Mouse (Mus musculus) kidney, postnatal 14 days (tissue): ENCODE data around the gene Tmem56.

Experiments used
- DNase-seq: peaks from one replicate; pipeline ENCODE4 v3.0.0; 2022; ENCODE audit warnings: mixed read lengths

Tmem56 gene

GRCm38 (mm10) chr3:121282998-121283397, at the start of gene Tmem56:
Gene Tmem56 (minus strand): TSS chr3:121283098.
- no peak for DNase-seq

GRCm38 (mm10) chr3:121330244-121330646, 47.3 kb upstream of the Tmem56 start:
- DNase-seq, result no peak

GRCm38 (mm10) chr3:121329647-121330046, 46.7 kb upstream of the Tmem56 start:
- DNase-seq, result no peak

DNA sequence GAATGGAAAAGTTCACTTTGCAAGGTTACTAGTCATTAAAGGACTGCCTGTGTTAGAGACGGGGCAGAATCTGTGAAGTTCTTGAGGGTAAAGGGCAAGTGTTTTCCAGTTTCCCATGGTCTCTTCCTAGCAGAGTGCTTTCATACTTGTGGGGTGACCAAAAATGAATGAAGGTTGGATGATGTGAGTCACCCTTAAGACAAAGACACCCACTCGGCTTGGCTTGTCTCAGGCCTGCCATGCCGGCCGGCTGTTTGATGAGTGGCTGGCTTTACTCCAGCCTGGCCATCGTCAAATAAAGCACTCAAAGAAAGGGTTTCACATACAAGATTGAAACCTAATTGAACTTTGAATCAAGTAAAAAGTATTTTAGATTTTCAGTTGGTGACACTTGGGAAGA, 44.5 kb upstream of the Tmem56 start:
- no peak for DNase-seq

- no peak for DNase-seq
Measured at GRCm38 (mm10) chr3:121323371-121323770, 40.5 kb upstream of the Tmem56 start.

GRCm38 (mm10) chr3:121320896-121321295, 38.0 kb upstream of the Tmem56 start:
- DNase-seq, result no peak

GRCm38 (mm10) chr3:121319906-121320305, 37.0 kb upstream of the Tmem56 start:
- no peak for DNase-seq

DNA sequence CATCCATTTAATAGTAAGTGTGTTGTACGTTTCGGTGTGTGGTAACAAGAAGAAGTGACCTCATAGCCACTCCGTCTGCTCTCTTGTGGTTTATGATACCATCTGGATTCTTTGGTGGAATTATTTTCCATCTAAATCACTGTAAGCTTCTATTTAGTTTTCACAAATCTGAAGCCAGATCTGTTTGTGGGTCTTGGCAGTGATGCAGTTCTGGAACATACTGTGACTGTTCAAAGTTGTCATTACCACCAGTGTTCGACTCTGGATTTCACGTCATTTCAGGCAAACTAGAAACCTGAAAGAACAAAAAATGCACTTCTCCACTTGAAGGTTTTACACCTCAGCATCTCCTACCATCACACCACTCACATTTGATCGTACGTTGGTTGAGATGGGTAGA, 32.6 kb upstream of the Tmem56 start:
- DNase-seq, result no peak

- DNase-seq, result no peak
Measured at GRCm38 (mm10) chr3:121314149-121314548, 31.3 kb upstream of the Tmem56 start.

- DNase-seq, result no peak
Measured at GRCm38 (mm10) chr3:121312979-121313378, 30.1 kb upstream of the Tmem56 start.

DNA sequence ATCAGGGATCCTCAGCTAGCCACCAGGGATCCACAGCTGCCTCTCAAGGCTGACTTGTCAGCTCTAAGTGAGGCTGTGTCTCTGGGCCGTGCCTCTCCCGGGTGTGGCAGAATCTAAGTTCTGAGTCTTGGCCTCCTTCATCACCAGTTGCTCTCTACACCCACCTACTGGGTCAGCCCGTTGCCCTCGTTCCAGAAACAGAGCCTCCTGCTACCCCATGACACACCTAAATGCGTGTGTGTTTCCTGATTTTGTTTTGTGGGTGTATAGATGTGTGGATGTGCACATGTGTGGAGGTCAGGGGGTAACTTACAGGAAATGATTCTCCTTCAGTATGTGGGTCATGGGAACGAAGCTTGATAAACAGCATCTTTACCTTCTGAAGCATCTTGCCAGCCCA, 29.5 kb upstream of the Tmem56 start:
- no peak for DNase-seq

- peak; percentile 25 for DNase-seq
Measured at GRCm38 (mm10) chr3:121309896-121310714, 27.2 kb upstream of the Tmem56 start.

DNA sequence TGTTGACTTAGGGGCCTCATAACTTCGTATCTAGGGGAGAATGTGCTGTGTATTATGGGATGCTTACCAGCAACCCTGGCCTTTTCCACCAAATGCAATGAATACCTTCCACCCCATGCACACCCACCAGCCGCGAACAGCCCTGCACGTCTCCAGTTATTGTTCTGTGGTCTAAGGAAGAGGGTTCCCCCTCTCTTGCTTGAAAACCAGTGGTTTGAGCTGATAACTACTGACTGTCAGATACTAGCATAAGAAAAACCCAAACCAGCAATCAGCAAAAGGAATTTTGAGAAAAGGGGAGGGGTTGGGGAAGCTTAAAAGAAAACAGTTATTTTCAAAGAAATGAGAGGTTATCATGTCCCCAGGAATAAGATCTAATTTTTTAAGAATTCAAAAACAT, 26.5 kb upstream of the Tmem56 start:
- no peak for DNase-seq

DNA sequence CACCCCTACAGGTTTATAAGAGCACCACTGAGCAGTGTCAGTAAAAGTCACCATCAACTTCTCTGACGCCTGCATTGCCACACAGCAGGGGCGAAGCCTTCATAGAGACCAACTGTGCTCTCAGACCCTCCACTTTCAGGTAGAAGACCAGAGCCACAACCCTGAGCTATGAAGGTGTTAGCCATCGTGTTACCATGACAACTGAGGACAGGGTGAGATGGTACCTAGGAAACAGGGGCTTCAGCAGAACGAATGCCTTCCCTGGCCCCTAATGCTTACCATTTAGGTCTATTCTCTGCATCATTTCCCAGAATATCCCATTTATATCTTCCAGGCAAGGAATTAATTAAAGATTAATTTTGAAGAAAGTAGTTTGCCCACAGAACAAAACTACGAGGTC, 26.0 kb upstream of the Tmem56 start:
- no peak for DNase-seq

- peak; percentile 84 for DNase-seq
Measured at GRCm38 (mm10) chr3:121307532-121308234, 24.8 kb upstream of the Tmem56 start.

DNA sequence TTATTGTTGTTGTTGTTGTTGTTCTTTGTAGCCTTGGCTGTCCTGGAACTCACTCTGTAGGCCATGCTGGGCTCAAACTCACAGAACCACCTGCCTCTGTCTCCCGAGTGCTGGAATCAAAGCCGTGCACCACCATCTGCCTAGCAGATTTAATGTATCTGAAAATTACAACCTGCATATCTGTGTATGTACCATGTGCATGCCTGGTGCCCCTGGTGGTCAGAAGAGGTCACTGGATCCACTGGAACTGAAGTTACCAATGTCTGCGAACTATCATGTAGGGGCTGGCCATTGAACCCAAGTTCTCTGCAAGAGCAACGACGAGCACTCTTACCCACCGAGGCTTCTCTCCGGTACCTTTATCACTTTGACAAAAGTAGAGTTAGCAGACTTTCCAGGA, 23.7 kb upstream of the Tmem56 start:
- DNase-seq, result peak; percentile 12

GRCm38 (mm10) chr3:121294200-121294599, 11.3 kb upstream of the Tmem56 start:
- no peak for DNase-seq

DNA sequence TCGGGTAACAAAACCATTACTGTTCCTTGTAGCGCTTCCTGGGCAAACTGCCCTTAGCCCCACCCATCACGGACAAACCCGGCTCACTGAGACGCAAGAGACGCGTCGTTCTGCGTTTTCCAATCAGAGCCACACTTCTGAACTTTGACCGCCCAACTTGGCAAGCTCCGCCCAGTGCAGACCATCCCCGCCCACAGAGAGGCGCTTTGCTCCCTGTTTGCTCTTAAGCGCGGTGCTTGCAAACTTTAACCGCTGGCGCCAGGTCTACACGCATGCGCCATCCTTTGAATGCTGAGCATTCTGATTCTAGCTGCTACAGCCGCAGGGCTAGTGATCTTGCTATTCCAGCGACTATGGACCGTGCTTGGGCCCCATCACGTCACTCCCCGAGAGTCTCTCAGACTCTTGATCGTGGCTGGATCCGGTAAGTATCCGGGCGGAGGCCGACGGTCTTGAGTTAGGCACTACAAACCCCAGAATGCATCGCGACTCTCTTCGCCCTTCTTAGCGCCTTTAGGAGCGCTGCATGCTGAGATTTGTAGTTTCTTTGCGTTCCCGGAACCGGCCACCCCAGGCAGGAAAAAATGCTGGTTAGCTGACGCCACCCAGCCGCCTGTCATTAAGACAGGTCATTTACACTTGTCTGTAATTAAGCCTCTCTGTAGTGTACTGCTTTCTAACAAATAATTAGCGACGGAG, 8.8 kb upstream of the Tmem56 start, which contains the start of gene Alg14:
TSS of gene Alg14 (plus strand) at position 214 of the 699 bp plus-strand sequence.
- DNase-seq, result peak; percentile 98

GRCm38 (mm10) chr3:121291225-121291559, 8.3 kb upstream of the Tmem56 start:
- DNase-seq, result no peak

DNA sequence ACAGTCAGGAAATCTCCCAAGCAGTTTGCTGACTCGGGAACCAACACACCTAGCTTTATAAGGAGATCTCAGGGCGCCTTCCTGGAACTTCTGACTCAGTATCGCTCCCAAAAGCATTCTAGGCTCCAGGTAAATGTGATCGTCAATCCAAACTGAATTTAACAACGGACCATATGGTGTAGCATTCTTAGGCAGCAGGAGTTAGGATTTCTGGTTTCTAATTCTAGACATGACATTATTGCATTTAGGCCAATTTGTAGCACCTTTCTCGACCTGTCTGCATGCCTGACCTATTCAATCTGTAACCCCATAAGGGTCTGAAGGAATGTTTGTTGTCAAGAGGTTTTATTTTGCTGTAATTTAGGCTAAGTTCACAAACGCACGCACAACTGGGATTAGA, 7.8 kb upstream of the Tmem56 start:
- no peak for DNase-seq

DNA sequence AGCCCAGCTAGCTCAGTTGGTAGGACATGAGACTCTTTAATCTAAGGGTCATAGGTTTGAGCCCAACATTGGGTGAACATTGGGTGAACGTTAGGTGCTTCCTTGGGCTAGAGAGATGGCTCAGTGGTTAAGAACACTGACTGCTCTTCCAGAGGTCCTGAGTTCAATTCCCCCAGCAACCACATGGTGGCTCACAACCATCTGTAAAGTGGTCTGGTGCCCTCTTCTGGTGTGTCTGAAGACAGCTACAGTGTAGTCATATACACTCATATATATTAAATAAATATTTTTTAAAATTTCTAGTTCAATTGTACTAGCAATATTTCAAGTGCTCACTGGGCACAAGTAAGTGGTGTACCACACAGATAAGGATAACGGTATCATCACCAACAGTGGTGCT, 4.3 kb upstream of the Tmem56 start:
- no peak for DNase-seq

DNA sequence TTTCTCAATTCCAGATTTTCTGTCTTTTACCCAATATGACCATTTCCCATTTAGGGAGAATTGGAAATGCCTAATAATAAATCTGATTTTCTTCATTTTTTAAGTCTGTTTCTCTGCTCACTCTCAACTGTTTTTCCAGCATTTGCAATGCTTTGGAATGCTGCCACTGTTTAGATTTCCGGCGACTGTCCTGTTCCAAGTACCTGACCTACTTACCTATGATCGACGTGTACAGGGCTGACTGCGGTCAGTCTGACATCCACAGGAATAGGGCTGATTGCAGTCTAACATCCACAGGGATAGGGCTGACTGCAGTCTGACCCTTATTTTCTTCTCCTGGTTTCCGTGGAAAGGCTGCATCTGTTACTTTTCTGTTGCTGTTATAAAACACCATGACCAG, 2.3 kb upstream of the Tmem56 start:
- no peak for DNase-seq

GRCm38 (mm10) chr3:121279679-121280078, 3.2 kb downstream of the Tmem56 start:
- DNase-seq, result no peak

DNA sequence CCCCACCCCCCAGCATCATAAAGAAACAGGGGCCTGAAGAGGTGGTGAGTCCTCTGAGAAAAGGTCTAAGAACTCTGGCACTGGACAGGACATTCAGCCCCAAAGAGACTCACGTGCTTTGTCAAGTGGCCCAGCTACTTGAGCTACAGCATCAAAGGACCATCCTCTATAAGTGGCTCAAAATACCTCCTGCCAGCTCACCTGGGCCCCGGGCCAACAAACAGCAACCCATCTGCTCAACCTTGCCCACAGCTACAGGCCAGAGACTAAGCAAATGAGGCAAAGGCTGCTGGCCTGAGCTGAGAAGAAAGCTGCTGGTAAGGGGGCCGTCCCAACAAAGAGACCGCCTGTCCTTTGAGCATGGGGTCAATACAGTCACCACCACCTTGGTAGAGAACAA, 5.3 kb downstream of the Tmem56 start:
- no peak for DNase-seq
